Mouse (Mus musculus) myocyte (in vitro differentiated cells): ENCODE results near the gene Fam43a. TPM values are rescaled to one million over a fixed set of nuclear protein-coding genes. Genes with fewer than 3 reads are reported as not detected.

Experiments used
- H3K27me3 ChIP-seq: one replicate; pipeline ENCODE4 v1.6.1; 2011; ENCODE audit not compliant: control insufficient read depth, insufficient read depth, insufficient read length
- H3K36me3 ChIP-seq: one replicate; pipeline ENCODE4 v1.6.1; 2011; ENCODE audit not compliant: control insufficient read depth, insufficient read depth
- H3K4me2 ChIP-seq: one replicate; pipeline ENCODE4 v1.6.1; 2011; ENCODE audit warnings: low read depth, control low read depth
- H3K4me3 ChIP-seq: one replicate; pipeline ENCODE4 v1.5.1; 2011; ENCODE audit warnings: mild to moderate bottlenecking, control low read depth, moderate library complexity
- H3K79me2 ChIP-seq: one replicate; pipeline ENCODE4 v1.6.1; 2011; ENCODE audit not compliant: control insufficient read depth, insufficient read depth
- H3ac ChIP-seq: one replicate; pipeline ENCODE4 v1.6.1; 2011; ENCODE audit not compliant: control insufficient read depth, insufficient read length
- CEBPB ChIP-seq: IDR thresholded peaks from 2 replicates; pipeline ENCODE4 v1.6.1; 2011; ENCODE audit warnings: mild to moderate bottlenecking, moderate library complexity; ENCODE audit not compliant: poor library complexity, insufficient read depth, severe bottlenecking
- E2F4 ChIP-seq: IDR thresholded peaks from one replicate; pipeline ENCODE4 v1.6.1; 2011; ENCODE audit warnings: mild to moderate bottlenecking, control low read depth, moderate library complexity; ENCODE audit not compliant: insufficient read depth
- MAX ChIP-seq: IDR thresholded peaks from one replicate; pipeline ENCODE4 v1.6.1; 2011; ENCODE audit warnings: low read depth, mild to moderate bottlenecking, control low read depth
- MYOD1 ChIP-seq, 3 experiments: IDR thresholded peaks; one replicate each; pipeline ENCODE4 v1.6.1; 2011; ENCODE audit warnings: control low read depth in 2 of 3, low read depth in 2 of 3, mild to moderate bottlenecking in 2 of 3, moderate library complexity in 1 of 3; ENCODE audit not compliant: insufficient read length in 2 of 3, control insufficient read depth in 1 of 3
- MYOG ChIP-seq, 3 experiments: IDR thresholded peaks; one replicate each; pipeline ENCODE4 v1.6.1; 2011; ENCODE audit warnings: control low read depth in 2 of 3, low read depth in 2 of 3, mild to moderate bottlenecking in 2 of 3; ENCODE audit not compliant: insufficient read length in 2 of 3, control insufficient read depth in 1 of 3, insufficient read depth in 1 of 3
- POLR2A ChIP-seq: IDR thresholded peaks from one replicate; pipeline ENCODE4 v1.6.1; 2011; ENCODE audit warnings: low read depth, mild to moderate bottlenecking, control low read depth, moderate library complexity; ENCODE audit not compliant: insufficient read length
- POLR2AphosphoS2 ChIP-seq: IDR thresholded peaks from one replicate; pipeline ENCODE4 v1.6.1; 2011; ENCODE audit warnings: low read depth, control low read depth; ENCODE audit not compliant: insufficient read length
- REST ChIP-seq: IDR thresholded peaks from one replicate; pipeline ENCODE4 v1.6.1; 2011; ENCODE audit warnings: mild to moderate bottlenecking, control low read depth, moderate library complexity; ENCODE audit not compliant: insufficient read depth, insufficient read length
- SRF ChIP-seq: IDR thresholded peaks from one replicate; pipeline ENCODE4 v1.6.1; 2011; ENCODE audit warnings: low read depth; ENCODE audit not compliant: control insufficient read depth, insufficient read length
- TCF12 ChIP-seq: IDR thresholded peaks from one replicate; pipeline ENCODE4 v1.6.1; 2011; ENCODE audit warnings: mild to moderate bottlenecking, control low read depth; ENCODE audit not compliant: poor library complexity, insufficient read depth, severe bottlenecking
- TCF3 ChIP-seq: IDR thresholded peaks from one replicate; pipeline ENCODE4 v1.6.1; 2011; ENCODE audit warnings: low read depth, control low read depth; ENCODE audit not compliant: insufficient read length
- USF1 ChIP-seq: IDR thresholded peaks from one replicate; pipeline ENCODE4 v1.6.1; 2011; ENCODE audit warnings: low read depth, mild to moderate bottlenecking, control low read depth, moderate library complexity
- polyA plus RNA-seq: library from polyadenylated mRNA; unstranded; fragments of >200 nt; fragmentation: generic; extraction: Trizol; gene quantifications from one replicate; pipeline ENCODE4 v1.2.1, GENCODE M21; 2012; ENCODE audit warnings: missing spikeins

Fam43a gene
- polyA plus RNA-seq, 1 experiment, result 0.77 TPM

- H3K4me3 ChIP-seq, result no peak overlapping the region
- peaks cover 33% of the 10 kb centered on the region for H3K27me3 ChIP-seq
- H3K79me2 ChIP-seq, result no peaks in the 10 kb centered on the region
- no peak overlapping the region for H3K4me2 ChIP-seq
- no peaks in the 10 kb centered on the region for H3K36me3 ChIP-seq
- no peak overlapping the region for H3ac ChIP-seq
- TF ChIP-seq TCF12, result no peak
- no peak for TF ChIP-seq MYOG (IDR thresholded peaks at IDR 0.05; ENCODE audit: control insufficient read depth in 1 of 3, insufficient read depth in 1 of 3, insufficient read length in 2 of 3, low read depth in 2 of 3)
- no peak for TF ChIP-seq REST
Observed at GRCm38 (mm10) chr16:30628401-30628800, 28.9 kb downstream of the Fam43a start.

DNA sequence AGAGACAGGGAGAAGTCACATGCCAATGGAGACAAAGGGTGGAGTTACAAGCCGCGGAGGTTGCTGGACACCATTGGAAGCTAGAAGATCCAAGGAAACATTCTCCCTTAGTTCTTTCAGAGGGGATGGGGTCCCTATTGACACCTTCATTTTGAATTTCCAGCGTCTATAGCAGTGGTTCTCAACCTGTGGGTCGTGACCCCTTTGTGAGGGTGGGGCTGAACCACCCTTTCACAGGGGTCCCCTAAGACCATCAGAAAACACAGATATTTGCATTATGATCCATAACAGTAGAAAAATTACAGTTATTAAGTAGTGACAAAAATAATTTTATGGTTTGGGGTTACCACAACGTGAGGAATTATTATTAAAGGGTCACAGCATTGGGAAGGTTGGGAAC is 30.0 kb downstream of the Fam43a start:
- Histone ChIP-seq H3K36me3 (no peaks in the 10 kb centered on the region), H3K4me2 (no peak overlapping the region), H3K79me2 (no peaks in the 10 kb centered on the region), H3ac (no peak overlapping the region), H3K27me3 (peaks cover 27% of the 10 kb centered on the region), H3K4me3 (no peak overlapping the region)
- TF ChIP-seq REST (no peak), TCF12 (no peak), CEBPB (no peak), POLR2AphosphoS2 (no peak), MAX (no peak), E2F4 (no peak), SRF (no peak), POLR2A (no peak), MYOD1 (IDR thresholded peaks at IDR 0.05; ENCODE audit: control insufficient read depth in 1 of 3, insufficient read length in 2 of 3, low read depth in 2 of 3) (no peak), TCF3 (no peak), MYOG (IDR thresholded peaks at IDR 0.05; ENCODE audit: control insufficient read depth in 1 of 3, insufficient read depth in 1 of 3, insufficient read length in 2 of 3, low read depth in 2 of 3) (no peak), USF1 (no peak)

- TF ChIP-seq POLR2A (no peak), CEBPB (no peak), POLR2AphosphoS2 (no peak), MYOD1 (IDR thresholded peaks at IDR 0.05; ENCODE audit: control insufficient read depth in 1 of 3, insufficient read length in 2 of 3, low read depth in 2 of 3) (no peak), MYOG (IDR thresholded peaks at IDR 0.05; ENCODE audit: control insufficient read depth in 1 of 3, insufficient read depth in 1 of 3, insufficient read length in 2 of 3, low read depth in 2 of 3) (no peak), USF1 (no peak), TCF3 (no peak), REST (no peak), MAX (no peak), SRF (no peak), E2F4 (no peak), TCF12 (no peak)
- no peaks in the 10 kb centered on the region for H3K79me2 ChIP-seq
- no peak overlapping the region for H3ac ChIP-seq
- H3K4me3 ChIP-seq, result no peak overlapping the region
- H3K36me3 ChIP-seq, result no peaks in the 10 kb centered on the region
- H3K4me2 ChIP-seq, result no peak overlapping the region
- peaks cover 20% of the 10 kb centered on the region for H3K27me3 ChIP-seq
Observed at GRCm38 (mm10) chr16:30633906-30634746, 34.6 kb downstream of the Fam43a start.

- H3ac ChIP-seq, result no peak overlapping the region
- no peak overlapping the region for H3K4me3 ChIP-seq
- H3K27me3 ChIP-seq, result peaks cover 14% of the 10 kb centered on the region
- H3K36me3 ChIP-seq, result no peaks in the 10 kb centered on the region
- H3K4me2 ChIP-seq, result no peak overlapping the region
- TF ChIP-seq POLR2A (no peak), USF1 (no peak), E2F4 (no peak), TCF12 (no peak), TCF3 (no peak)
- no peaks in the 10 kb centered on the region for H3K79me2 ChIP-seq
Observed at GRCm38 (mm10) chr16:30638586-30638985, 39.1 kb downstream of the Fam43a start.

GRCm38 (mm10) chr16:30640591-30640990 is 41.1 kb downstream of the Fam43a start:
- no peak overlapping the region for H3K4me3 ChIP-seq
- no peak overlapping the region for H3ac ChIP-seq
- no peak overlapping the region for H3K4me2 ChIP-seq
- no peaks in the 10 kb centered on the region for H3K36me3 ChIP-seq
- no peaks in the 10 kb centered on the region for H3K79me2 ChIP-seq
- TF ChIP-seq MYOD1 (IDR thresholded peaks at IDR 0.05; ENCODE audit: control insufficient read depth in 1 of 3, insufficient read length in 2 of 3, low read depth in 2 of 3) (no peak), SRF (no peak), POLR2AphosphoS2 (no peak), TCF12 (no peak), USF1 (no peak), MAX (no peak), CEBPB (no peak), MYOG (IDR thresholded peaks at IDR 0.05; ENCODE audit: control insufficient read depth in 1 of 3, insufficient read depth in 1 of 3, insufficient read length in 2 of 3, low read depth in 2 of 3) (no peak), REST (no peak), E2F4 (no peak), TCF3 (no peak), POLR2A (no peak)
- peaks cover under 1% of the 10 kb centered on the region for H3K27me3 ChIP-seq
